Mouse (Mus musculus): ENCODE measurements at regions not wholly inside any gene's neighbourhood (a gene's known extent, or its start where the extent isn't known, plus 50 kb on each side); places are given as distances from the start of the nearest gene placed in this dataset.
A peak's percentile ranks its signal among the peaks of the same experiment; 100 is the strongest.

DNA sequence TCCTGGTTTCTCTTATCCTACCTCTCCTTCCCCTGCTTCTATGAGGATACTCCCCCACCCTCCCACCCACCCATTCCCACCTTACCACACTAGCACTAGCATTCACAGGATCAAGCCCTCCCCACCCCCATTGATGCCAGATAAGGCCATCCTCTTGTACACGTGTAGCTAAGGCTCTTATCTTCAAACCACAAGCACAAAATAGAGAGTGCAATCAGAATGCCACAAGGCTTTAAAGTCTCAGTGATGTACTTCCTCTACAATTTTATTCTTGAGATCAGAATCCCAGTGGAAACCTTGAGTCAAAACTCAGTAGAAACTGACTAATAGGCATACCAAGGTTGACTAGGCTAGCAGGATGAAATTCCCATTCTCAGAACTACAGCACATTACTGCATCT lies 348.4 kb downstream of the Speer2 start:
- DNase-seq = no peak

DNA sequence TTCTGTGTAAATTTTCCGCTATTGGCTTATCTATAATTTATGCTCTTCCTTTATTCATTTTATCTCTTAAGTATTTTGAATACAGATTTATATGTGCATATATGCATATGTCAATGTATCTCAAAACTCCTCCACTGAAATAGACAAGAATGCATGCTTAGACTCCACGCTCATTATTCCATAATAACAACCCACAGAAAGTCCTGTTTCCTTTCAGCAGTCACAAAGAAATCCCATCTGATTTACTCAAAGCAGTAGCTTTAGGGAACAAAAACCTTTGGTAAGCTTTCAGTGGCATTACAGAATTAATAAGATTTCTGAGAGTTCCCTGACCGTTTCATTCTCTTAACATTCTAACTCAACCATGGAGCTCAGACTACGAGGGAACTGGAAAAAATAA lies 386.2 kb downstream of the Speer2 start:
- DNase-seq = no peak

- DNase-seq = peak; percentile 44
These were observed 394.3 kb downstream of the Speer2 start for GRCm38 (mm10) chr16:69469024-69469780.

DNA sequence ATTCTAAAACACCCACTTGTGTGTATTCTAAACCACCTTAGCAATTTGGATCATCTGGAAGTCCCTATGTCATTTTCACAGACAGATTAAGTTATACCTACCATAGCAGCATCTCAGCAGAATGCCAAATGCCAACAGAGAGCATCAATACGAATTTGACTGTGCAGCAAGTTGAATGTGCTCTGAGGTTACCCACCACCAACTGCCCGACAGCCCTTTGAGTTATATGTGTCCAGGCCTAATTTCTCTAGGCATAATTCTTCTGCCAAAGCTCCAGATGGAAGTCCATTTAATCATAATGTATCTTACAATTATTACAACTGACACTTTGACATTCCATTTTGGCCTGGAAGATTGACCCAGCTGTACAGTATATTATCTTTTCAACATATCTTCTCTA lies 404.4 kb downstream of the Speer2 start:
- DNase-seq = no peak

- DNase-seq = no peak
These were observed 438.6 kb downstream of the Speer2 start for GRCm38 (mm10) chr16:69424661-69425634.

Measured in right cerebral cortex, postnatal 25 days (tissue).